8 mouse cellular contexts compared by ENCODE assay signal in genomic region chr10:42633361-42634121, GRCm38 (mm10). TPM values are rescaled to one million over a fixed set of nuclear protein-coding genes. Genes with fewer than 3 reads are reported as not detected.
DNase-seq lines count a peak whose midpoint lies in the region; ATAC-seq lines count a peak whose summit lies in the region.

No protein-coding gene starts in this region.

- DNase-seq in cerebellum, postnatal 14 days, result peak; percentile 14 to 18
- DNase-seq in heart, postnatal 4 days, result peak; percentile 6
- no peak for DNase-seq in cerebellum, adult 8-10 months

- peaks cover 97% of the 10 kb centered on the region for H3K27me3 ChIP-seq in limb, embryonic 15.5 days
- H3K27me3 ChIP-seq in neural tube, embryonic 14.5 days (ENCODE audit: control insufficient read depth, insufficient read depth, low read length), result peaks cover 58% of the 10 kb centered on the region

- H3K36me3 ChIP-seq in limb, embryonic 15.5 days, result no peaks in the 10 kb centered on the region
- H3K36me3 ChIP-seq in neural tube, embryonic 14.5 days (ENCODE audit: control insufficient read depth, insufficient read depth, low read length), result no peaks in the 10 kb centered on the region

- 5% methylated on average over 23 of the region's 23 CpGs for WGBS in limb, embryonic 15.5 days
- WGBS in neural tube, embryonic 14.5 days, result 5% methylated on average over 23 of the region's 23 CpGs

- H3K4me1 ChIP-seq in limb, embryonic 15.5 days, result peaks cover 43% of the 10 kb centered on the region
- 0 out of 2 replicates have a peak, but pooled peaks cover 3% of the 10 kb centered on the region for H3K4me1 ChIP-seq in neural tube, embryonic 14.5 days (ENCODE audit: control insufficient read depth, insufficient read depth, low read length)

- ATAC-seq in cerebellum, adult (ENCODE audit: insufficient number of reproducible peaks, low FRiP score, low TSS enrichment), result no peak
- ATAC-seq in activated CD4-positive, CD25-positive, alpha-beta regulatory T cell, adult 4 months, result peak; percentile 15
- no peak for ATAC-seq in limb, embryonic 15.5 days (ENCODE audit: insufficient number of reproducible peaks, low FRiP score, low TSS enrichment, low read depth)
- ATAC-seq in neural tube, embryonic 14.5 days (ENCODE audit: low read depth), result no peak; the same call in 1 of the 2 replicates
- ATAC-seq in monocyte, adult 5-6 weeks (replicated peaks; ENCODE audit: insufficient number of reproducible peaks, low FRiP score, low TSS enrichment, poor library complexity, severe bottlenecking), result no peak

- H3K27ac ChIP-seq in limb, embryonic 15.5 days, result no peak overlapping the region
- no peak overlapping the region for H3K27ac ChIP-seq in neural tube, embryonic 14.5 days (ENCODE audit: low read depth, low read length)

- peak overlapping the region; percentile 44 for H3K4me2 ChIP-seq in limb, embryonic 15.5 days
- peak overlapping the region; percentile 11; the same call in 1 of the 2 replicates for H3K4me2 ChIP-seq in neural tube, embryonic 14.5 days (ENCODE audit: low read depth, low read length)

- peak overlapping the region; percentile 31 for H3K4me3 ChIP-seq in limb, embryonic 15.5 days
- H3K4me3 ChIP-seq in neural tube, embryonic 14.5 days (ENCODE audit: low read depth, low read length), result no peak overlapping the region; the same call in 1 of the 2 replicates

- H3K9me3 ChIP-seq in limb, embryonic 15.5 days, result no peaks in the 10 kb centered on the region
- H3K9me3 ChIP-seq in neural tube, embryonic 14.5 days (ENCODE audit: control insufficient read depth, low read length), result no peaks in the 10 kb centered on the region

- no peak overlapping the region for H3K9ac ChIP-seq in limb, embryonic 15.5 days
- H3K9ac ChIP-seq in neural tube, embryonic 14.5 days (replicated peaks; ENCODE audit: low read depth, low read length), result no peak overlapping the region

RNA-seq across cellular contexts. Expression of gene Ostm1, which starts 49.9 kb away (rescaled TPM):
- 10 to 100 TPM; 35.5 to 46.7 TPM for polyA plus RNA-seq in activated CD4-positive, CD25-positive, alpha-beta regulatory T cell, adult 4 months (2017; shearing (Covaris generic))
- total RNA-seq in heart, postnatal 4 days (2021), result 10 to 100 TPM; 18.2 to 19.9 TPM
- polyA plus RNA-seq in limb, embryonic 15.5 days (2015; fragmentation: Nextera tagmentation; extraction: Ambion mirVana), result 13.0 and 13.5 TPM in 2 replicates
- 39.1 and 40.3 TPM in 2 replicates for polyA plus RNA-seq in neural tube, embryonic 14.5 days (2014; fragmentation: Nextera tagmentation; extraction: Ambion mirVana)
- total RNA-seq in monocyte, adult 5-6 weeks (2017), result 73.5 to 79.9 TPM (median 79.6 TPM) in 3 replicates

RNA-seq across cellular contexts. Expression of gene Nr2e1, which starts 50.1 kb away (rescaled TPM):
- not detected for polyA plus RNA-seq in activated CD4-positive, CD25-positive, alpha-beta regulatory T cell, adult 4 months (2017; shearing (Covaris generic))
- not detected for total RNA-seq in heart, postnatal 4 days (2021)
- not detected in 2 replicates for polyA plus RNA-seq in limb, embryonic 15.5 days (2015; fragmentation: Nextera tagmentation; extraction: Ambion mirVana)
- polyA plus RNA-seq in neural tube, embryonic 14.5 days (2014; fragmentation: Nextera tagmentation; extraction: Ambion mirVana), result not detected in 2 replicates
- total RNA-seq in monocyte, adult 5-6 weeks (2017), result not detected in 3 replicates
